Mouse (Mus musculus) hindbrain, postnatal 0 days (tissue): ENCODE measurements at regions not wholly inside any gene's neighbourhood (a gene's known extent, or its start where the extent isn't known, plus 50 kb on each side); places are given as distances from the start of the nearest gene placed in this dataset.

Source experiments
- ATAC-seq: fragments of 200-750 bp; cut with Nextera tagmentation; 2 replicates; pipeline ENCODE4 v1.8.0; 2017; ENCODE audit warnings: mild to moderate bottlenecking, moderate TSS enrichment, moderate library complexity
- DNase-seq: peaks from one replicate; pipeline ENCODE4 v3.0.0-alpha.2; 2015; ENCODE audit warnings: low spot score
- H3K27ac ChIP-seq: fragments of 300-500 bp; sonication (generic); 2 replicates; pipeline ENCODE4 v1.5.1; 2014; ENCODE audit warnings: mild to moderate bottlenecking
- H3K27me3 ChIP-seq: fragments of 300-500 bp; sonication (generic); 2 replicates; pipeline ENCODE4 v1.6.1; 2014; ENCODE audit warnings: low read length, mixed read lengths; ENCODE audit not compliant: insufficient read depth
- H3K36me3 ChIP-seq: fragments of 300-500 bp; sonication (generic); 2 replicates; pipeline ENCODE4 v1.6.1; 2014; ENCODE audit warnings: low read length, mixed read lengths; ENCODE audit not compliant: insufficient read depth
- H3K4me1 ChIP-seq: fragments of 300-500 bp; sonication (generic); 2 replicates; pipeline ENCODE4 v1.6.1; 2014; ENCODE audit warnings: antibody characterized with exemption, low read length, mixed read lengths; ENCODE audit not compliant: insufficient read depth
- H3K4me2 ChIP-seq: fragments of 300-500 bp; sonication (generic); 2 replicates; pipeline ENCODE4 v1.6.1; 2014; ENCODE audit warnings: low read depth, mild to moderate bottlenecking, low read length, moderate library complexity, mixed read lengths
- H3K4me3 ChIP-seq: fragments of 300-500 bp; sonication (generic); 2 replicates; pipeline ENCODE4 v1.5.1; 2014; ENCODE audit warnings: low read length
- H3K9ac ChIP-seq: fragments of 300-500 bp; sonication (generic); replicated peaks from 2 replicates; pipeline ENCODE4 v1.6.1; 2014; ENCODE audit warnings: mild to moderate bottlenecking, low read length, moderate library complexity, mixed read lengths
- H3K9me3 ChIP-seq: fragments of 300-500 bp; sonication (generic); 2 replicates; pipeline ENCODE4 v1.6.1; 2016; ENCODE audit warnings: low read length, mixed read lengths
- CTCF ChIP-seq: IDR thresholded peaks from 2 replicates; pipeline ENCODE4 v1.5.1; 2016; ENCODE audit warnings: antibody characterized with exemption, control low read depth, low read depth
- WGBS: fragments of 180-500 bp; shearing (Covaris S2); extraction: QIAGEN DNeasy Blood & Tissue Kit; methylation state at CpG from one replicate; pipeline ENCODE4 v1.1.7; 2014; 5-methylcytosine and 5-hydroxymethylcytosine counted together

DNA sequence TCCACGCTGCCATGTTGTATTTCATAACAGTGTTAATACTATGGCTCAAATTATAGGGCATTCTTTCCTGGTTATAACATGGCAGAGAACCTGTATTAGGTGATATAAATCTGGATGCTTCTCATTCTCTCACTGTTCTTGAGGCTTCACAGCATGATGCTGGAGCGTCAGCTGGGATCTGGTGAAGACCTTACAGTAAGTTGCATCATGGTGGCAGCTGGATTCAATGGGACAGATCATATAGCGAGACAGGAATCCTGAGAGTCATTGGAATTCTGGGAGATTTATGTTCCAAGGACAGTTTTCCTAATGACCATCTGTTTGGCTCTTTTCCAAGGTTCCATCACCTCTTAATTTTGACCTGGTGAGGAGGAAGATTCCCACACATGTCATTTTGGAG, 53.2 kb upstream of the Prpf4b start:
- H3K4me2 ChIP-seq: no peak overlapping the region
- no peak overlapping the region for H3K9ac ChIP-seq
- no peaks in the 10 kb centered on the region for H3K4me1 ChIP-seq
- WGBS: 86% methylated on average over 3 of the region's 3 CpGs
- no peak overlapping the region for H3K27ac ChIP-seq
- DNase-seq (no peak), ATAC-seq (no peak)
- TF ChIP-seq CTCF: no peak
- no peaks in the 10 kb centered on the region for H3K9me3 ChIP-seq
- no peak overlapping the region for H3K4me3 ChIP-seq
- no peaks in the 10 kb centered on the region for H3K27me3 ChIP-seq
- H3K36me3 ChIP-seq: no peaks in the 10 kb centered on the region

DNA sequence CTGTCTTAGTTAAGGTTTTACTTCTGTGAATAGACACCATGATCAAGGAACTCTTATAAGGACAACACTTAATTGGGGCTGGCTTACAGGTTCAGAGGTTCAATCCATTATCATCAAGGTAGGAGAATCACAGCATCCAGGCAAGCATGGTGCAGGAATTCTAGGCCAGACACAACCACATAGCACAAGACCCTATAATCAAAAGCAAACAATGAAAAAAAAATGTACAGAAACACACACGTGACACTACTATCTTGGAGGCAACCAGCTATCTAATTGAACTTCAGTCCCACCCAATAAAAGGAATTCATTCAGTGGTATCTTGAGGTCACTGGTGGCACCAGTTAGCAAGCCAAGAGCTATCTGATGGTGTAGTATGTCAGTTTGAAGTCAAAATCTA, 50.9 kb upstream of the Prpf4b start:
- H3K4me3 ChIP-seq: no peak overlapping the region
- no peak overlapping the region for H3K27ac ChIP-seq
- no peaks in the 10 kb centered on the region for H3K9me3 ChIP-seq
- H3K9ac ChIP-seq: no peak overlapping the region
- no peak for TF ChIP-seq CTCF
- no peaks in the 10 kb centered on the region for H3K4me1 ChIP-seq
- no peak for DNase-seq
- WGBS: 95% methylated on average over 1 of the region's 1 CpGs
- no peaks in the 10 kb centered on the region for H3K27me3 ChIP-seq
- no peaks in the 10 kb centered on the region for H3K36me3 ChIP-seq
- H3K4me2 ChIP-seq: no peak overlapping the region
- ATAC-seq: no peak
